Mouse (Mus musculus) lung, postnatal 0 days (tissue): Measurements from ENCODE around the gene Capn5.

Experiments
- CTCF ChIP-seq: IDR thresholded peaks from 2 replicates; pipeline ENCODE4 v1.5.1; 2016; ENCODE audit warnings: antibody characterized with exemption, mild to moderate bottlenecking
- EP300 ChIP-seq: IDR thresholded peaks from 2 replicates; pipeline ENCODE4 v1.6.1; 2016; ENCODE audit warnings: antibody characterized with exemption, mild to moderate bottlenecking, control low read depth

- TF ChIP-seq CTCF (peak; percentile 42), EP300 (peak; percentile 67; the same call in 1 of the 2 replicates)
Measured at GRCm38 (mm10) chr7:98164999-98165528, 13.0 kb downstream of the Capn5 start.
